Mouse (Mus musculus): ENCODE data around the gene Col26a1. TPM values are rescaled to one million over a fixed set of nuclear protein-coding genes. Genes with fewer than 3 reads are reported as not detected.

Gene Col26a1
- polyA plus RNA-seq, 1 experiment: 5.6 TPM

DNA sequence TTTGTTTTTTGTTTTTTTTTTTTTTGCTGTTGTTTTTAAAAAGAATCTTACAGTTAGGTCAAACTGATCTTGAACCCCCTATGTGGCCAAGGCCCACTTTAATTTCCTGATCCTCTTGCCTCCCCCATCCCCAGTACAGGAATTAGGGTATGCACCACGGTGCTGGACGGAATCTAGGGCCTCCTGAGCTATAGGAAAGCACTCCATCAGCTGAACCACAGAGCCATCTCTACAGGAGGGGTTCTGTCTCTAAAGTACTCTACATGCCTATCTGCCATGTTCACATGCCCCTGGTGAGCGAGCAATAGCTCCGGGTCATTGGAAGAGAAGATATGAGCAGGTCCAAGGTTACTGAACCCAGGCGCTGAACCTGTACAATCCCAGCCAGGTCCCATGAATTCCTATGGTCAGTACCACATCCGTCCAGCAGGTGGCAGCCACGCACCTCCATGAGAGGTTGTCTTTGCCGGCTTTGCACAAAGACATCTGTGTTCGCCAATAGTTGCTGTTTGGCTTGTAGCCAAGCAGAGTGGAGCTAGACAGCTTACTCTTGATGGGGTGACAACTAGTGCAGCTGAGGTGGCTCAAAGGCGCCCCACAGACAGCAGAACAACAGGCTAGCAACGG is 92.3 kb downstream of the Col26a1 start:
- H3K4me1 ChIP-seq (ENCODE audit: control insufficient read depth, insufficient read depth, low read length): no peaks in the 10 kb centered on the region
- no peak overlapping the region for H3K4me3 ChIP-seq (ENCODE audit: insufficient read depth, low read depth, low read length)
- 16% methylated on average over 11 of the region's 11 CpGs for WGBS
- no peak overlapping the region for H3K27ac ChIP-seq (ENCODE audit: insufficient read depth, low read depth, low read length)
- peak; percentile 88 for DNase-seq
- H3K27me3 ChIP-seq (replicated peaks; ENCODE audit: control insufficient read depth, insufficient read depth, low read length): no peaks in the 10 kb centered on the region
- no peaks in the 10 kb centered on the region for H3K36me3 ChIP-seq (ENCODE audit: control insufficient read depth, insufficient read depth, low read length)
- TF ChIP-seq CTCF (conservative IDR thresholded peaks at IDR 0.05; ENCODE audit: insufficient read depth, insufficient read length, low read depth, low read length) (peak; percentile 97), POLR2A (IDR thresholded peaks at IDR 0.05; ENCODE audit: low read depth, low read length) (no peak)

GRCm38 (mm10) chr5:136784531-136784930 is 98.5 kb downstream of the Col26a1 start:
- WGBS: 77% methylated on average over 8 of the region's 8 CpGs
- DNase-seq: no peak
- H3K4me1 ChIP-seq (ENCODE audit: control insufficient read depth, insufficient read depth, low read length): no peaks in the 10 kb centered on the region
- no peak overlapping the region for H3K4me3 ChIP-seq (ENCODE audit: insufficient read depth, low read depth, low read length)
- H3K36me3 ChIP-seq (ENCODE audit: control insufficient read depth, insufficient read depth, low read length): no peaks in the 10 kb centered on the region
- no peaks in the 10 kb centered on the region for H3K27me3 ChIP-seq (replicated peaks; ENCODE audit: control insufficient read depth, insufficient read depth, low read length)
- H3K27ac ChIP-seq (ENCODE audit: insufficient read depth, low read depth, low read length): no peak overlapping the region
- no peak for TF ChIP-seq POLR2A (IDR thresholded peaks at IDR 0.05; ENCODE audit: low read depth, low read length)
- TF ChIP-seq CTCF (conservative IDR thresholded peaks at IDR 0.05; ENCODE audit: insufficient read depth, insufficient read length, low read depth, low read length): no peak

DNA sequence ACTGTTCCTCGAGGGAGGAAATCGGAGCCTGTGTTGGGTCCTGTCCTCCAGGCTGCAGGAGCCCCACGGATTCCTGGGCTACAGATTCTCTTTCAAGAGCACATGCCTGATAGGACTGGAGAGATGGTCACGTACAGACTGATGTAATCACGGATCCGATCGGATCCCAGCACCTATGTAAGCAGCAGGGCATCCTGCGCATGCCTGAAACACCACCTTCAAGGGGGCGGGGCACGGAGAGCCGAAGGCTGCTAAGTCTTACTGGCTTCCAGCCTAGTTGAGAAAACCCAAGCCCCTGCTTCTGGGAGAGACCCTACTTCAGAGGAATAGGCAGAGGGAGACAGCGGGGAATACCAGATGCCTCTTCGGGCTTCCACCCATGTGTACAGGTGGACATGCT is 100.4 kb downstream of the Col26a1 start:
- 57% methylated on average over 13 of the region's 13 CpGs for WGBS
- Histone ChIP-seq H3K4me1 (ENCODE audit: control insufficient read depth, insufficient read depth, low read length) (no peaks in the 10 kb centered on the region), H3K4me3 (ENCODE audit: insufficient read depth, low read depth, low read length) (no peak overlapping the region), H3K27ac (ENCODE audit: insufficient read depth, low read depth, low read length) (no peak overlapping the region), H3K36me3 (ENCODE audit: control insufficient read depth, insufficient read depth, low read length) (no peaks in the 10 kb centered on the region), H3K27me3 (replicated peaks; ENCODE audit: control insufficient read depth, insufficient read depth, low read length) (no peaks in the 10 kb centered on the region)
- TF ChIP-seq POLR2A (IDR thresholded peaks at IDR 0.05; ENCODE audit: low read depth, low read length) (no peak), CTCF (conservative IDR thresholded peaks at IDR 0.05; ENCODE audit: insufficient read depth, insufficient read length, low read depth, low read length) (no peak)
- DNase-seq: no peak

DNA sequence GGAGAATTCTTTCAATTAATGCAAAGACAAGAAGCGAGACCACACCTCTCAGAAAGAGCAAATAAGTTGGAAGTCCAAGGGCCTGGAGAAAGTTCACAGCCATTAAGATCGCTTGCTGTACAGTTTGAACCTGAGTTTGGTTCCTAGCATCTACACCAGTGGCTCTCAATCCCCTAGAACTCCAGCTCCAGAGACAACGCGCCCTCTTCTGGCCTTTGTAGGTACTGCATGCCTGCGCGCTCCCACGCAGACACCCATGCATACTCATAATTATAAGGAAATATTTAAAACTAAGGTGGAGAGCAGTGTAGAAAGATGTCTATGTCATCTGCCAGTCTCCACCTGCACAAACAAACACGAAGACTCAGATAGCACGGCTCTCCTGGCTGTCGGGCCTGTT is 102.5 kb downstream of the Col26a1 start:
- no peaks in the 10 kb centered on the region for H3K36me3 ChIP-seq (ENCODE audit: control insufficient read depth, insufficient read depth, low read length)
- peak; percentile 17 for DNase-seq
- H3K4me1 ChIP-seq (ENCODE audit: control insufficient read depth, insufficient read depth, low read length): no peaks in the 10 kb centered on the region
- WGBS: 62% methylated on average over 10 of the region's 10 CpGs
- no peak for TF ChIP-seq POLR2A (IDR thresholded peaks at IDR 0.05; ENCODE audit: low read depth, low read length)
- TF ChIP-seq CTCF (conservative IDR thresholded peaks at IDR 0.05; ENCODE audit: insufficient read depth, insufficient read length, low read depth, low read length): peak; percentile 63
- H3K27ac ChIP-seq (ENCODE audit: insufficient read depth, low read depth, low read length): no peak overlapping the region
- H3K27me3 ChIP-seq (replicated peaks; ENCODE audit: control insufficient read depth, insufficient read depth, low read length): no peaks in the 10 kb centered on the region
- no peak overlapping the region for H3K4me3 ChIP-seq (ENCODE audit: insufficient read depth, low read depth, low read length)

DNA sequence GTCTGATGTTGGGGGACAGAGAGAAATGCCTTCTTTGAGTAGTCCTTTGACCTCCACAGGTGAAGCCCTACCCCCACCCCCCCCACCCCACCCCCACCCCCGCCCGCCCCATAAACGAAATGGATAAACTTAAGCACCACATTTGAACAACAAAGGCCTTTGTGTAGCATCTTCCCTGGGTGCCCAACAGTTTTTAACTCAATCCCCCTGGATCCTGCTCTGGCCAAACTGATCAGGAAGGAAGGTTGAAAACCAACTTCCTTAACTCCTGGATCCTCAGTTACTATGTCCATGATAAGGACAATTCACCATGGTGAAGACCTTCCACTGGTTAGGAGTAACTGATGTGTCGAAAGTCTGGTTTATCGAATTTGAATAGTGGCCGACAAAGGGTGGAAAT is 103.1 kb downstream of the Col26a1 start:
- WGBS: 89% methylated on average over 6 of the region's 6 CpGs
- DNase-seq: no peak
- Histone ChIP-seq H3K4me1 (ENCODE audit: control insufficient read depth, insufficient read depth, low read length) (no peaks in the 10 kb centered on the region), H3K27ac (ENCODE audit: insufficient read depth, low read depth, low read length) (no peak overlapping the region), H3K27me3 (replicated peaks; ENCODE audit: control insufficient read depth, insufficient read depth, low read length) (no peaks in the 10 kb centered on the region), H3K36me3 (ENCODE audit: control insufficient read depth, insufficient read depth, low read length) (no peaks in the 10 kb centered on the region), H3K4me3 (ENCODE audit: insufficient read depth, low read depth, low read length) (no peak overlapping the region)
- no peak for TF ChIP-seq POLR2A (IDR thresholded peaks at IDR 0.05; ENCODE audit: low read depth, low read length)
- TF ChIP-seq CTCF (conservative IDR thresholded peaks at IDR 0.05; ENCODE audit: insufficient read depth, insufficient read length, low read depth, low read length): no peak

DNA sequence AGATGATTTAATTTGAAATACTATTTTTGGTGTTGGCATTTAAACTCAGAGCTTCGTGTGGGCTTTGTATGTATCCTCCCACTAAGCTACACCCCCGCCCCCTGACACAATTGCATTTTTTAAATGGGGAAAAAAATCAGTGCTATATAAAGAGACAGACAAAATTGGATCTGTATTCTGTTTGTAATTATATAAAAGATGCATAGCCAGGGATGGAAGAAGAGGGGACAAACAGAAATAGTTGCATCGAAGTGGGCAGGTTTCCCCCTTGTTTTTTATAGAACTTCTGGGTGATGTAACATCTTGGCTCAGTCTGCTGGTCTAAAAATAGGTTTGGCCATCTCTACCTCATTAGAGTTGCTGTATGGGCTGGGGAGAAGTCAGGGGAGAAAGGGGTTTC is 107.5 kb downstream of the Col26a1 start:
- no peaks in the 10 kb centered on the region for H3K27me3 ChIP-seq (replicated peaks; ENCODE audit: control insufficient read depth, insufficient read depth, low read length)
- no peak overlapping the region for H3K4me3 ChIP-seq (ENCODE audit: insufficient read depth, low read depth, low read length)
- 79% methylated on average over 3 of the region's 3 CpGs for WGBS
- TF ChIP-seq CTCF (conservative IDR thresholded peaks at IDR 0.05; ENCODE audit: insufficient read depth, insufficient read length, low read depth, low read length): no peak
- no peak for TF ChIP-seq POLR2A (IDR thresholded peaks at IDR 0.05; ENCODE audit: low read depth, low read length)
- no peak overlapping the region for H3K27ac ChIP-seq (ENCODE audit: insufficient read depth, low read depth, low read length)
- H3K4me1 ChIP-seq (ENCODE audit: control insufficient read depth, insufficient read depth, low read length): no peaks in the 10 kb centered on the region
- DNase-seq: no peak
- no peaks in the 10 kb centered on the region for H3K36me3 ChIP-seq (ENCODE audit: control insufficient read depth, insufficient read depth, low read length)

GRCm38 (mm10) chr5:136773044-136774039 is 109.7 kb downstream of the Col26a1 start:
- H3K36me3 ChIP-seq (ENCODE audit: control insufficient read depth, insufficient read depth, low read length): no peaks in the 10 kb centered on the region
- DNase-seq: no peak
- no peak for TF ChIP-seq CTCF (conservative IDR thresholded peaks at IDR 0.05; ENCODE audit: insufficient read depth, insufficient read length, low read depth, low read length)
- TF ChIP-seq POLR2A (IDR thresholded peaks at IDR 0.05; ENCODE audit: low read depth, low read length): no peak
- H3K27me3 ChIP-seq (replicated peaks; ENCODE audit: control insufficient read depth, insufficient read depth, low read length): no peaks in the 10 kb centered on the region
- H3K4me3 ChIP-seq (ENCODE audit: insufficient read depth, low read depth, low read length): no peak overlapping the region
- H3K27ac ChIP-seq (ENCODE audit: insufficient read depth, low read depth, low read length): no peak overlapping the region
- WGBS: 68% methylated on average over 22 of the region's 22 CpGs
- H3K4me1 ChIP-seq (ENCODE audit: control insufficient read depth, insufficient read depth, low read length): no peaks in the 10 kb centered on the region
